Mouse (Mus musculus): ENCODE data around the gene Prr14. TPM values are rescaled to one million over a fixed set of nuclear protein-coding genes. Genes with fewer than 3 reads are reported as not detected.

Gene Prr14
- polyA plus RNA-seq, 1 experiment from 2014 or later, result 48.7 TPM

GRCm38 (mm10) chr7:127473705-127474104, 14.3 kb downstream of the Prr14 start:
- Histone ChIP-seq H3K4me3 (no peak overlapping the region), H3K27ac (no peak overlapping the region), H3K4me2 (replicated peaks) (no peak overlapping the region), H3K36me3 (peaks cover 31% of the 10 kb centered on the region), H3K27me3 (no peaks in the 10 kb centered on the region), H3K9ac (no peak overlapping the region), H3K4me1 (peaks cover 18% of the 10 kb centered on the region), H3K9me3 (no peaks in the 10 kb centered on the region)
- no peak for ATAC-seq (ENCODE audit: insufficient number of reproducible peaks, insufficient read depth, low FRiP score, low TSS enrichment)
- 89% methylated on average over 5 of the region's 5 CpGs for WGBS

- Histone ChIP-seq H3K4me2 (replicated peaks) (no peak overlapping the region), H3K9me3 (no peaks in the 10 kb centered on the region), H3K9ac (no peak overlapping the region), H3K27me3 (no peaks in the 10 kb centered on the region), H3K4me1 (peaks cover 18% of the 10 kb centered on the region), H3K27ac (no peak overlapping the region), H3K36me3 (peaks cover 31% of the 10 kb centered on the region), H3K4me3 (no peak overlapping the region)
- WGBS, result 83% methylated on average over 6 of the region's 6 CpGs
- ATAC-seq (ENCODE audit: insufficient number of reproducible peaks, insufficient read depth, low FRiP score, low TSS enrichment), result no peak
Observed at GRCm38 (mm10) chr7:127474378-127475070, 15.1 kb downstream of the Prr14 start.

GRCm38 (mm10) chr7:127475186-127475740, 15.9 kb downstream of the Prr14 start:
- Histone ChIP-seq H3K4me2 (replicated peaks) (no peak overlapping the region), H3K9me3 (no peaks in the 10 kb centered on the region), H3K36me3 (peaks cover 33% of the 10 kb centered on the region), H3K27me3 (no peaks in the 10 kb centered on the region), H3K4me1 (peaks cover 18% of the 10 kb centered on the region), H3K9ac (no peak overlapping the region), H3K27ac (no peak overlapping the region), H3K4me3 (no peak overlapping the region)
- no peak for ATAC-seq (ENCODE audit: insufficient number of reproducible peaks, insufficient read depth, low FRiP score, low TSS enrichment)
- WGBS, result 91% methylated on average over 11 of the region's 11 CpGs

GRCm38 (mm10) chr7:127476336-127476735, 16.9 kb downstream of the Prr14 start:
- no peak for ATAC-seq (ENCODE audit: insufficient number of reproducible peaks, insufficient read depth, low FRiP score, low TSS enrichment)
- 93% methylated on average over 11 of the region's 11 CpGs for WGBS
- Histone ChIP-seq H3K27ac (no peak overlapping the region), H3K36me3 (peaks cover 41% of the 10 kb centered on the region), H3K27me3 (no peaks in the 10 kb centered on the region), H3K4me3 (no peak overlapping the region), H3K4me2 (replicated peaks) (no peak overlapping the region), H3K9me3 (no peaks in the 10 kb centered on the region), H3K4me1 (peaks cover 26% of the 10 kb centered on the region), H3K9ac (no peak overlapping the region)

GRCm38 (mm10) chr7:127476855-127477254, 17.4 kb downstream of the Prr14 start:
- Histone ChIP-seq H3K4me2 (replicated peaks) (peak overlapping the region; percentile 98), H3K27me3 (no peaks in the 10 kb centered on the region), H3K4me3 (peak overlapping the region; percentile 96), H3K4me1 (peaks cover 26% of the 10 kb centered on the region), H3K9me3 (no peaks in the 10 kb centered on the region), H3K36me3 (peaks cover 45% of the 10 kb centered on the region), H3K9ac (peak overlapping the region; percentile 59; the same call in 1 of the 2 replicates), H3K27ac (peak overlapping the region; percentile 96)
- WGBS, result 81% methylated on average over 4 of the region's 4 CpGs
- no peak for ATAC-seq (ENCODE audit: insufficient number of reproducible peaks, insufficient read depth, low FRiP score, low TSS enrichment)

- peak; percentile 95 for ATAC-seq (ENCODE audit: insufficient number of reproducible peaks, insufficient read depth, low FRiP score, low TSS enrichment)
- WGBS, result under 1% methylated on average over 50 of the region's 50 CpGs
- H3K27ac ChIP-seq, result peak overlapping the region; percentile 96
- H3K27me3 ChIP-seq, result no peaks in the 10 kb centered on the region
- peak overlapping the region; percentile 98 for H3K4me2 ChIP-seq (replicated peaks)
- H3K36me3 ChIP-seq, result peaks cover 53% of the 10 kb centered on the region
- peak overlapping the region; percentile 98 for H3K9ac ChIP-seq
- H3K4me3 ChIP-seq, result peak overlapping the region; percentile 96
- H3K9me3 ChIP-seq, result no peaks in the 10 kb centered on the region
- H3K4me1 ChIP-seq, result peaks cover 19% of the 10 kb centered on the region
Observed at GRCm38 (mm10) chr7:127477687-127478634, 18.6 kb downstream of the Prr14 start.

GRCm38 (mm10) chr7:127478635-127479317, 19.4 kb downstream of the Prr14 start, which contains the start of gene Fbrs:
Fbrs (plus strand) TSS chr7:127479199.
- H3K27me3 ChIP-seq, result no peaks in the 10 kb centered on the region
- H3K36me3 ChIP-seq, result peaks cover 56% of the 10 kb centered on the region
- WGBS, result under 1% methylated on average over 61 of the region's 62 CpGs
- peak within 1 kb of the TSS; percentile 96 for H3K4me3 ChIP-seq
- H3K27ac ChIP-seq, result peak within 1 kb of the TSS; percentile 96
- peak within 1 kb of the TSS; percentile 98 for H3K4me2 ChIP-seq (replicated peaks)
- peaks cover 19% of the 10 kb centered on the region for H3K4me1 ChIP-seq
- no peaks in the 10 kb centered on the region for H3K9me3 ChIP-seq
- H3K9ac ChIP-seq, result peak within 1 kb of the TSS; percentile 98
- ATAC-seq (ENCODE audit: insufficient number of reproducible peaks, insufficient read depth, low FRiP score, low TSS enrichment), result peak; percentile 85

- H3K36me3 ChIP-seq, result peaks cover 58% of the 10 kb centered on the region
- ATAC-seq (ENCODE audit: insufficient number of reproducible peaks, insufficient read depth, low FRiP score, low TSS enrichment), result no peak
- no peaks in the 10 kb centered on the region for H3K27me3 ChIP-seq
- H3K4me1 ChIP-seq, result peaks cover 19% of the 10 kb centered on the region
- no peaks in the 10 kb centered on the region for H3K9me3 ChIP-seq
- peak overlapping the region; percentile 96 for H3K4me3 ChIP-seq
- 3% methylated on average over 47 of the region's 48 CpGs for WGBS
- peak overlapping the region; percentile 98 for H3K9ac ChIP-seq
- H3K4me2 ChIP-seq (replicated peaks), result peak overlapping the region; percentile 98
- peak overlapping the region; percentile 96 for H3K27ac ChIP-seq
Observed at GRCm38 (mm10) chr7:127479318-127480225, 20.2 kb downstream of the Prr14 start.

- Histone ChIP-seq H3K27me3 (no peaks in the 10 kb centered on the region), H3K4me1 (peaks cover 19% of the 10 kb centered on the region), H3K9ac (peak overlapping the region; percentile 98), H3K36me3 (peaks cover 58% of the 10 kb centered on the region), H3K4me3 (peak overlapping the region; percentile 96), H3K27ac (0 out of 2 replicates have a peak overlapping the region, but pooled peaks have one; percentile 41), H3K9me3 (no peaks in the 10 kb centered on the region), H3K4me2 (replicated peaks) (peak overlapping the region; percentile 98)
- ATAC-seq (ENCODE audit: insufficient number of reproducible peaks, insufficient read depth, low FRiP score, low TSS enrichment), result no peak
- 65% methylated on average over 2 of the region's 2 CpGs for WGBS
Observed at GRCm38 (mm10) chr7:127480321-127480720, 20.9 kb downstream of the Prr14 start.

- H3K36me3 ChIP-seq, result peaks cover 90% of the 10 kb centered on the region
- no peaks in the 10 kb centered on the region for H3K27me3 ChIP-seq
- H3K9ac ChIP-seq, result no peak overlapping the region
- no peak overlapping the region for H3K4me3 ChIP-seq
- no peak overlapping the region for H3K4me2 ChIP-seq (replicated peaks)
- no peak overlapping the region for H3K27ac ChIP-seq
- 86% methylated on average over 5 of the region's 5 CpGs for WGBS
- H3K4me1 ChIP-seq, result peaks cover 6% of the 10 kb centered on the region
- no peak for ATAC-seq (ENCODE audit: insufficient number of reproducible peaks, insufficient read depth, low FRiP score, low TSS enrichment)
- H3K9me3 ChIP-seq, result no peaks in the 10 kb centered on the region
Observed at GRCm38 (mm10) chr7:127485416-127485815, 26.0 kb downstream of the Prr14 start.

All from embryonic facial prominence, embryonic 12.5 days (tissue).